Mouse (Mus musculus): Measurements from ENCODE around the gene Abca4. TPM values are rescaled to one million over a fixed set of nuclear protein-coding genes. Genes with fewer than 3 reads are reported as not detected.

Gene Abca4
- 0.38 and 0.65 TPM in 2 replicates for polyA plus RNA-seq (2012; rRNA removed)

GRCm38 (mm10) chr3:122043799-122044547 lies at the start of gene Abca4:
Abca4 (plus strand) TSS chr3:122044443.
- Histone ChIP-seq H3K4me1 (ENCODE audit: control insufficient read depth, insufficient read depth, low read length) (no peaks in the 10 kb centered on the region), H3K4me3 (ENCODE audit: control insufficient read depth, low read depth, low read length) (peak within 1 kb of the TSS; percentile 47), H3K27ac (ENCODE audit: control insufficient read depth, insufficient read depth, low read depth, low read length) (no peak within 1 kb of the TSS), H3K36me3 (ENCODE audit: control insufficient read depth, insufficient read depth, low read length) (no peaks in the 10 kb centered on the region), H3K27me3 (ENCODE audit: control insufficient read depth, insufficient read depth, low read length) (no peaks in the 10 kb centered on the region)
- TF ChIP-seq CTCF (IDR thresholded peaks at IDR 0.05; ENCODE audit: control insufficient read depth, insufficient read depth, insufficient replicate concordance, low read depth, low read length) (no peak), POLR2A (IDR thresholded peaks at IDR 0.05; ENCODE audit: control insufficient read depth, low read depth, low read length) (no peak)

- peak overlapping the region; percentile 39 for H3K27ac ChIP-seq (ENCODE audit: control insufficient read depth, insufficient read depth, low read depth, low read length)
- H3K4me1 ChIP-seq (ENCODE audit: control insufficient read depth, insufficient read depth, low read length) = peaks cover under 1% of the 10 kb centered on the region; the same call in 1 of the 2 replicates
- peaks cover 1% of the 10 kb centered on the region for H3K36me3 ChIP-seq (ENCODE audit: control insufficient read depth, insufficient read depth, low read length)
- no peak for TF ChIP-seq CTCF (IDR thresholded peaks at IDR 0.05; ENCODE audit: control insufficient read depth, insufficient read depth, insufficient replicate concordance, low read depth, low read length)
- no peak for TF ChIP-seq POLR2A (IDR thresholded peaks at IDR 0.05; ENCODE audit: control insufficient read depth, low read depth, low read length)
- no peak overlapping the region for H3K4me3 ChIP-seq (ENCODE audit: control insufficient read depth, low read depth, low read length)
- no peaks in the 10 kb centered on the region for H3K27me3 ChIP-seq (ENCODE audit: control insufficient read depth, insufficient read depth, low read length)
Measured at GRCm38 (mm10) chr3:121995125-121995524, 49.1 kb upstream of the Abca4 start.

DNA sequence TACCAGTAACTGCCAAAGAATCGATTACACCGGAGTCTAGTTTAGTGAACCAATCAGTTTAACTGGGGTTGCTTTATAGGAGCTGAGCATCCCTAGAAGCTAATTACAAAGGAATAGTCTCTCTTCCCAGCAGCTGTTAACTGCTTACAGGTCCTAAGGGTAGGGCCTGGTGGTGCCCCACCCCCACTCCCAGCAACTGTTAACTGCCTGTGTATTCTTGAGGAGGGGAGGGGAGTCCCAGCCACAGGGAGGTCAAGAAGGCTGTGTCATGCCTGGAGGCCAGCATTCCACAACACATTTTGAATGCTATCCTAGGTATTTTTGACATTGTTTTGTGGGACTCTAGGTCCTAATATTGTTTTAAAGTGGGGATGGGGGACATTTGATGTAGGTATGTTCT lies 44.3 kb upstream of the Abca4 start:
- H3K27me3 ChIP-seq (ENCODE audit: control insufficient read depth, insufficient read depth, low read length) = no peaks in the 10 kb centered on the region
- H3K4me3 ChIP-seq (ENCODE audit: control insufficient read depth, low read depth, low read length) = peak overlapping the region; percentile 80
- H3K36me3 ChIP-seq (ENCODE audit: control insufficient read depth, insufficient read depth, low read length) = peaks cover 1% of the 10 kb centered on the region; the same call in 1 of the 2 replicates
- H3K4me1 ChIP-seq (ENCODE audit: control insufficient read depth, insufficient read depth, low read length) = peaks cover 5% of the 10 kb centered on the region; the same call in 1 of the 2 replicates
- TF ChIP-seq CTCF (IDR thresholded peaks at IDR 0.05; ENCODE audit: control insufficient read depth, insufficient read depth, insufficient replicate concordance, low read depth, low read length) (no peak), POLR2A (IDR thresholded peaks at IDR 0.05; ENCODE audit: control insufficient read depth, low read depth, low read length) (peak; percentile 86; the same call in 1 of the 2 replicates)
- peak overlapping the region; percentile 100 for H3K27ac ChIP-seq (ENCODE audit: control insufficient read depth, insufficient read depth, low read depth, low read length)

GRCm38 (mm10) chr3:122001568-122001967 lies 42.7 kb upstream of the Abca4 start:
- peaks cover 5% of the 10 kb centered on the region; the same call in 1 of the 2 replicates for H3K4me1 ChIP-seq (ENCODE audit: control insufficient read depth, insufficient read depth, low read length)
- H3K27ac ChIP-seq (ENCODE audit: control insufficient read depth, insufficient read depth, low read depth, low read length) = peak overlapping the region; percentile 68
- no peak for TF ChIP-seq POLR2A (IDR thresholded peaks at IDR 0.05; ENCODE audit: control insufficient read depth, low read depth, low read length)
- peak overlapping the region; percentile 39 for H3K4me3 ChIP-seq (ENCODE audit: control insufficient read depth, low read depth, low read length)
- peaks cover 4% of the 10 kb centered on the region for H3K36me3 ChIP-seq (ENCODE audit: control insufficient read depth, insufficient read depth, low read length)
- no peaks in the 10 kb centered on the region for H3K27me3 ChIP-seq (ENCODE audit: control insufficient read depth, insufficient read depth, low read length)

DNA sequence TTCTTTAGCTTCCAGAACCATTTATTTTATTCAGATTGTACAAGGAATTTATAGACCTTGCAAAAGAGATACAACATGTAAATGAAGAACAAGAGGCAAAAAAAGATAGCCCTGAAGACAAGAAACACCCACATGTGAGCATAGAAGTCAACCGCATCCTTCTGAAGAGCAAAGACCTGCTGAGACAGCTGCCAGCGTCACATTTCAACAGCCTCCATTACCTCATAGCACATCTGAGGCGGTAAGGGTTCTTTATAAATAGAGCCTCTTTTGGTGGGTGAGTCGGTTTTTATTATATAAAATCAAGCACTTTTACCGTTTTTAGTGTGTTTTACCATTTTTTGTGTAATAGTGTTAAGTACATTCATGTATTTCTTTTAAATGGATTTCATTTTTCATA lies 34.4 kb upstream of the Abca4 start:
- Histone ChIP-seq H3K4me1 (ENCODE audit: control insufficient read depth, insufficient read depth, low read length) (no peaks in the 10 kb centered on the region), H3K27ac (ENCODE audit: control insufficient read depth, insufficient read depth, low read depth, low read length) (no peak overlapping the region), H3K4me3 (ENCODE audit: control insufficient read depth, low read depth, low read length) (no peak overlapping the region), H3K27me3 (ENCODE audit: control insufficient read depth, insufficient read depth, low read length) (no peaks in the 10 kb centered on the region), H3K36me3 (ENCODE audit: control insufficient read depth, insufficient read depth, low read length) (peaks cover 10% of the 10 kb centered on the region)
- TF ChIP-seq POLR2A (IDR thresholded peaks at IDR 0.05; ENCODE audit: control insufficient read depth, low read depth, low read length) (no peak), CTCF (IDR thresholded peaks at IDR 0.05; ENCODE audit: control insufficient read depth, insufficient read depth, insufficient replicate concordance, low read depth, low read length) (no peak)

DNA sequence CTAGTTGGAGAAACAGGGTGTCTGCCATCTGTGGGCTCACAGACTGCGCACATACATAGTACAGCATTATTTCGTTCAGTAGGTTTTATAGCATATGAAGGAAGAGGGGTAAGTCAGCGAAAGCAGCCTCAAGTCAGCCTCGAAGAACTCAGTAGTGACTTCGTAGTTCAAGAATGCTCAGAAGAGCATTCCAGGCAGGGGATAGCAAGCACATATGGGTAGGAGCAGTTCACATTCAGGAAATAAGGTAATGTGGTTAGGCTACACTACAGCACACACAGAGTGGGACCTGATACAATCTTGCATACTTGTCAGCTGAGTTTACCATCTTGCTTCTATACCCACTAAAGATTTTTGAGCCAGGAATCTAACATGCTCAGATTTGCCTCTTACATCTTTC lies 34.0 kb upstream of the Abca4 start:
- Histone ChIP-seq H3K27me3 (ENCODE audit: control insufficient read depth, insufficient read depth, low read length) (no peaks in the 10 kb centered on the region), H3K4me1 (ENCODE audit: control insufficient read depth, insufficient read depth, low read length) (no peaks in the 10 kb centered on the region), H3K36me3 (ENCODE audit: control insufficient read depth, insufficient read depth, low read length) (peaks cover 10% of the 10 kb centered on the region), H3K27ac (ENCODE audit: control insufficient read depth, insufficient read depth, low read depth, low read length) (no peak overlapping the region), H3K4me3 (ENCODE audit: control insufficient read depth, low read depth, low read length) (no peak overlapping the region)
- TF ChIP-seq POLR2A (IDR thresholded peaks at IDR 0.05; ENCODE audit: control insufficient read depth, low read depth, low read length) (no peak), CTCF (IDR thresholded peaks at IDR 0.05; ENCODE audit: control insufficient read depth, insufficient read depth, insufficient replicate concordance, low read depth, low read length) (no peak)

GRCm38 (mm10) chr3:122012464-122012863 lies 31.8 kb upstream of the Abca4 start:
- no peak overlapping the region for H3K4me3 ChIP-seq (ENCODE audit: control insufficient read depth, low read depth, low read length)
- H3K27me3 ChIP-seq (ENCODE audit: control insufficient read depth, insufficient read depth, low read length) = no peaks in the 10 kb centered on the region
- H3K27ac ChIP-seq (ENCODE audit: control insufficient read depth, insufficient read depth, low read depth, low read length) = no peak overlapping the region
- no peaks in the 10 kb centered on the region for H3K4me1 ChIP-seq (ENCODE audit: control insufficient read depth, insufficient read depth, low read length)
- TF ChIP-seq POLR2A (IDR thresholded peaks at IDR 0.05; ENCODE audit: control insufficient read depth, low read depth, low read length) (no peak), CTCF (IDR thresholded peaks at IDR 0.05; ENCODE audit: control insufficient read depth, insufficient read depth, insufficient replicate concordance, low read depth, low read length) (no peak)
- H3K36me3 ChIP-seq (ENCODE audit: control insufficient read depth, insufficient read depth, low read length) = peaks cover 7% of the 10 kb centered on the region
